Mouse (Mus musculus) hindbrain, embryonic 16.5 days (tissue): ENCODE measurements around the gene Hspa12a. TPM values are rescaled to one million over a fixed set of nuclear protein-coding genes. Genes with fewer than 3 reads are reported as not detected.

Experiments used
- ATAC-seq: fragments of 200-750 bp; cut with Nextera tagmentation; 2 replicates; pipeline ENCODE4 v1.8.0; 2017; ENCODE audit warnings: moderate TSS enrichment, moderate library complexity
- H3K27ac ChIP-seq: fragments of 300-500 bp; sonication (generic); 2 replicates; pipeline ENCODE4 v1.5.1; 2014; ENCODE audit warnings: low read depth, mild to moderate bottlenecking, control low read depth, low read length, moderate library complexity
- H3K27me3 ChIP-seq: fragments of 300-500 bp; sonication (generic); replicated peaks from 2 replicates; pipeline ENCODE4 v1.6.1; 2014; ENCODE audit warnings: low read length; ENCODE audit not compliant: control insufficient read depth, insufficient read depth
- H3K36me3 ChIP-seq: fragments of 300-500 bp; sonication (generic); 2 replicates; pipeline ENCODE4 v1.6.1; 2014; ENCODE audit warnings: mild to moderate bottlenecking, low read length, moderate library complexity, mixed read lengths; ENCODE audit not compliant: control insufficient read depth, insufficient read depth
- H3K4me1 ChIP-seq: fragments of 300-500 bp; sonication (generic); 2 replicates; pipeline ENCODE4 v1.6.1; 2014; ENCODE audit warnings: low read depth, low read length; ENCODE audit not compliant: control insufficient read depth, insufficient read depth
- H3K4me2 ChIP-seq: fragments of 300-500 bp; sonication (generic); 2 replicates; pipeline ENCODE4 v1.6.1; 2014; ENCODE audit warnings: mild to moderate bottlenecking, low read length, control low read depth, moderate library complexity
- H3K4me3 ChIP-seq: fragments of 300-500 bp; sonication (generic); 2 replicates; pipeline ENCODE4 v1.5.1; 2014; ENCODE audit warnings: mild to moderate bottlenecking, low read length, control low read depth, moderate library complexity
- H3K9ac ChIP-seq: fragments of 300-500 bp; sonication (generic); 2 replicates; pipeline ENCODE4 v1.6.1; 2014; ENCODE audit warnings: low read depth, mild to moderate bottlenecking, control low read depth, low read length, moderate library complexity
- H3K9me3 ChIP-seq: fragments of 300-500 bp; sonication (generic); 2 replicates; pipeline ENCODE4 v1.6.1; 2014; ENCODE audit warnings: mild to moderate bottlenecking, low read length, moderate library complexity; ENCODE audit not compliant: control insufficient read depth
- WGBS: fragments of 180-500 bp; shearing (Covaris S2); extraction: QIAGEN DNeasy Blood & Tissue Kit; methylation state at CpG from one replicate; pipeline ENCODE4 v1.1.7; 2014; 5-methylcytosine and 5-hydroxymethylcytosine counted together
- polyA plus RNA-seq: library from polyadenylated mRNA; unstranded; fragments of >200 nt; fragmentation: Nextera tagmentation; extraction: Ambion mirVana; gene quantifications from 2 replicates; pipeline ENCODE4 v1.2.1, GENCODE M21; 2015

The Hspa12a gene
- polyA plus RNA-seq, 1 experiment from 2014 or later: 62.6 TPM

DNA sequence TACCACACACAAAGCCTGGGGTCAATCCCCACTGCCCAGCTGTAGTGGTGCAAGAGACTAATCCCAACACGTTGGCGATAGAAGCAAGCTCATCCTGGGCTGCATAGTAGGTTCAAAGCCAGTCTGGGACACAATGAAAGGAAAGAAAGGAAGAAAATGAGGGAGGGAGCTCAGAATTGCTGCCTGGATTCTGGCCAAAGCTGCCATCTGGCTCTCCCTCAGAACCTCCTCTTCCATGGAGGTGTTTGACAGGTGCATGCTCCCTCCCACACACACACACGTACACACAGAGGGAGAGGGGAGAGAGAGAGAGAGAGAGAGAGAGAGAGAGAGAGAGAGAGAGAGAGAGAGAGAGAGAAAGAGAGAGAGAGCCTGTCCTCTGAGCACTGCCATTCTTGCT lies 47.2 kb downstream of the Hspa12a start:
- ATAC-seq: no peak
- Histone ChIP-seq H3K4me1 (no peaks in the 10 kb centered on the region), H3K9ac (no peak overlapping the region), H3K36me3 (no peaks in the 10 kb centered on the region), H3K4me3 (no peak overlapping the region), H3K27ac (no peak overlapping the region), H3K27me3 (no peaks in the 10 kb centered on the region), H3K4me2 (no peak overlapping the region), H3K9me3 (no peaks in the 10 kb centered on the region)
- WGBS: 58% methylated on average over 3 of the region's 3 CpGs

GRCm38 (mm10) chr19:58889306-58890038 lies 54.0 kb downstream of the Hspa12a start:
- 48% methylated on average over 8 of the region's 8 CpGs for WGBS
- H3K9ac ChIP-seq: peak overlapping the region; percentile 13; the same call in 1 of the 2 replicates
- no peaks in the 10 kb centered on the region for H3K36me3 ChIP-seq
- H3K4me2 ChIP-seq: no peak overlapping the region
- H3K27me3 ChIP-seq: no peaks in the 10 kb centered on the region
- H3K4me3 ChIP-seq: no peak overlapping the region
- peak overlapping the region; percentile 63; the same call in 1 of the 2 replicates for H3K27ac ChIP-seq
- peaks cover 5% of the 10 kb centered on the region for H3K4me1 ChIP-seq
- peak; percentile 79 for ATAC-seq
- no peaks in the 10 kb centered on the region for H3K9me3 ChIP-seq

GRCm38 (mm10) chr19:58886467-58886866 lies 57.0 kb downstream of the Hspa12a start:
- ATAC-seq: no peak
- 72% methylated on average over 7 of the region's 7 CpGs for WGBS

GRCm38 (mm10) chr19:58883451-58883850 lies 60.0 kb downstream of the Hspa12a start:
- Histone ChIP-seq H3K9ac (no peak overlapping the region), H3K27ac (no peak overlapping the region), H3K9me3 (no peaks in the 10 kb centered on the region), H3K4me1 (no peaks in the 10 kb centered on the region), H3K27me3 (no peaks in the 10 kb centered on the region), H3K4me2 (no peak overlapping the region), H3K36me3 (no peaks in the 10 kb centered on the region), H3K4me3 (no peak overlapping the region)
- no peak for ATAC-seq
- WGBS: 70% methylated on average over 3 of the region's 3 CpGs

More at GRCm38 (mm10) chr19:58886467-58886866, 57.0 kb downstream of the Hspa12a start:
- Histone ChIP-seq H3K4me3 (no peak overlapping the region), H3K9me3 (no peaks in the 10 kb centered on the region), H3K27ac (no peak overlapping the region), H3K4me1 (peaks cover 5% of the 10 kb centered on the region), H3K4me2 (no peak overlapping the region), H3K27me3 (no peaks in the 10 kb centered on the region), H3K9ac (no peak overlapping the region), H3K36me3 (no peaks in the 10 kb centered on the region)

GRCm38 (mm10) chr19:58882336-58882735 lies 61.1 kb downstream of the Hspa12a start:
- no peaks in the 10 kb centered on the region for H3K27me3 ChIP-seq
- no peak overlapping the region for H3K27ac ChIP-seq
- H3K36me3 ChIP-seq: no peaks in the 10 kb centered on the region
- no peak overlapping the region for H3K4me3 ChIP-seq
- WGBS: 72% methylated on average over 4 of the region's 4 CpGs
- H3K4me2 ChIP-seq: no peak overlapping the region
- H3K9ac ChIP-seq: no peak overlapping the region
- ATAC-seq: no peak
- H3K4me1 ChIP-seq: no peaks in the 10 kb centered on the region
- H3K9me3 ChIP-seq: no peaks in the 10 kb centered on the region

DNA sequence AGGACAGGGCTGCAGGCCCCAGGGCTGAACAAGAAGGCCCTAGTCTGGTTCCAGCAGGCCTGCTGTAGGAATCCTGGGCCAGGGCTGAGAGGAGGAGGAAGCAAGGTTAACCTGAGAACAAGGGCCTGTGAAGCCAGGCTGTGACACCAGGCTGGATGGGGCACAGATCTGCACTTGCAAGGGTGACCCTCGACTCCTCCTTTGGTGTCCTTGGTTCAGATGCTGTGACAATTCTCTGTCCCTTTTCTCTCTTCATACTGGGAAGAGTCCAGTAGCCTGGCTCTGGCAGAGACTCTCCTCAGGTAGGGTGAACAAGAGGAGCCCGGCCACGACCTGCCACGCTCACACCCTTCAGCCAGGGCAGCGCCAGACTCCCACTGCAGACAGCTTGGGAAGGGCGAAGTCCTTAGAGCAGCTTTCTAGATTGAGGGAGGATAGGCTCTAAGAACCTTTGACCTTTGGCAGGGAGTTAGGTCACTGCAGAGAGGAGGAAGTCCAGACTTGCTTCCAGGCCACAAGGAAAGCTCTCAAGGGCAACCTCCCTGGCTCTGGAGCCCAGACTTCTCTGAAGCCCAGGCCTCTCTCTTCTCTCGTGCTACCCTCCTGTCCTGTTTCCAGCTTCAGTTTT lies 64.0 kb downstream of the Hspa12a start:
- 95% methylated on average over 7 of the region's 7 CpGs for WGBS
- no peak overlapping the region for H3K9ac ChIP-seq
- ATAC-seq: no peak

GRCm38 (mm10) chr19:58878560-58878959 lies 64.9 kb downstream of the Hspa12a start:
- H3K4me3 ChIP-seq: no peak overlapping the region
- H3K4me2 ChIP-seq: no peak overlapping the region
- no peak overlapping the region for H3K9ac ChIP-seq
- no peak for ATAC-seq
- no peaks in the 10 kb centered on the region for H3K9me3 ChIP-seq
- no peaks in the 10 kb centered on the region for H3K4me1 ChIP-seq
- 56% methylated on average over 2 of the region's 2 CpGs for WGBS
- H3K27me3 ChIP-seq: no peaks in the 10 kb centered on the region
- H3K27ac ChIP-seq: no peak overlapping the region
- H3K36me3 ChIP-seq: no peaks in the 10 kb centered on the region

More for the DNA sequence above, 64.0 kb downstream of the Hspa12a start:
- H3K4me3 ChIP-seq: no peak overlapping the region
- no peaks in the 10 kb centered on the region for H3K27me3 ChIP-seq
- H3K36me3 ChIP-seq: no peaks in the 10 kb centered on the region
- H3K27ac ChIP-seq: no peak overlapping the region
- H3K4me1 ChIP-seq: no peaks in the 10 kb centered on the region
- H3K9me3 ChIP-seq: no peaks in the 10 kb centered on the region
- H3K4me2 ChIP-seq: no peak overlapping the region

GRCm38 (mm10) chr19:58873536-58873935 lies 69.9 kb downstream of the Hspa12a start:
- Histone ChIP-seq H3K27me3 (no peaks in the 10 kb centered on the region), H3K27ac (no peak overlapping the region), H3K4me1 (no peaks in the 10 kb centered on the region), H3K9ac (no peak overlapping the region), H3K4me3 (no peak overlapping the region), H3K9me3 (no peaks in the 10 kb centered on the region), H3K36me3 (no peaks in the 10 kb centered on the region), H3K4me2 (no peak overlapping the region)
- WGBS: 88% methylated on average over 3 of the region's 3 CpGs
- ATAC-seq: no peak

DNA sequence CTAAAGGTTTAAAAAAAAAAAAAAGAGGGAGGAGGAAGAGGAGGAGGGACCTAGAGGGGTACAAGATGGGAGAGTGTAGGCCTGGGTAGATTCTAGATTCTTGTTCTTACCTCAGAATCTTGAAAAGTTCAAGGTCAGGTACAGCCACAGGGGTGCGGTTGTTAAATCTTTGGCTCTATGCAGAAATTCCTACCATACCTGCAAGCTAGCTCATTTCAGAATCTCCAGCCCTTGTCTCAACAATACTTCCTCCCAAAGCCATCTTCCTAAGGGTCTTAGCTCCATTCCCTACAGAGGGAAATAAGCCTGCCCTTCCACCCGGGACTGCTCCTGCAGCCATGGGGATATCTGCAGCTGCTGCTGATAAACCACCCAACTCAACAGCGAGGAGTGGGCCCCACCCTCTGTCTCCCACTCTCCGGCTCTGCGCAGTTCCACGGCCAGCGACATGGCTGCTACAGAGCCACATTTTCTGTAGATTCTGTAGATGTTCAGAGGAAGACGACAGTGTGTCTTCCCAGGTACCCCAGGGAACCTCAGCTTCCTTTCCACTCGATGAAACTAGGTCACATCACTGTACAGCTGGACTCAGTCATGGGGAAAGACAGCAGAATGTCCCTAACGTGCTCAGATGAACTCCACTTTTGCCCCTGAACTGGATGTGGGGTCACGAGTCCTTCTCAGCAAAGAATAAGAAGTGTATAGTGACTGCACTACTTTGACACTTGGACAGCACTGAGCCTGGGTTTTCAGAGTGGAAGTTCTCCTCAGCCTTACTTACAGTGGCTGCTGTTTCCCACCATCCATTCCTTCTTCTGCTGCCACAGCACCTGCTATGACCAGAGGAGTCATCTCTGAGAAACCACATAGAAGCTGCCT lies 70.8 kb downstream of the Hspa12a start:
- Histone ChIP-seq H3K4me2 (no peak overlapping the region), H3K4me1 (no peaks in the 10 kb centered on the region), H3K27me3 (no peaks in the 10 kb centered on the region), H3K9ac (no peak overlapping the region), H3K27ac (no peak overlapping the region), H3K4me3 (no peak overlapping the region), H3K36me3 (no peaks in the 10 kb centered on the region), H3K9me3 (no peaks in the 10 kb centered on the region)
- ATAC-seq: no peak
- 77% methylated on average over 11 of the region's 11 CpGs for WGBS
